Mouse (Mus musculus): Measurements from ENCODE around the gene F3. TPM values are rescaled to one million over a fixed set of nuclear protein-coding genes. Genes with fewer than 3 reads are reported as not detected.
A peak's percentile ranks its signal among the peaks of the same experiment; 100 is the strongest.

Gene F3
- polyA plus RNA-seq (2015; fragmentation: Nextera tagmentation; extraction: Ambion mirVana): 30.9 and 31.5 TPM in 2 replicates

DNA sequence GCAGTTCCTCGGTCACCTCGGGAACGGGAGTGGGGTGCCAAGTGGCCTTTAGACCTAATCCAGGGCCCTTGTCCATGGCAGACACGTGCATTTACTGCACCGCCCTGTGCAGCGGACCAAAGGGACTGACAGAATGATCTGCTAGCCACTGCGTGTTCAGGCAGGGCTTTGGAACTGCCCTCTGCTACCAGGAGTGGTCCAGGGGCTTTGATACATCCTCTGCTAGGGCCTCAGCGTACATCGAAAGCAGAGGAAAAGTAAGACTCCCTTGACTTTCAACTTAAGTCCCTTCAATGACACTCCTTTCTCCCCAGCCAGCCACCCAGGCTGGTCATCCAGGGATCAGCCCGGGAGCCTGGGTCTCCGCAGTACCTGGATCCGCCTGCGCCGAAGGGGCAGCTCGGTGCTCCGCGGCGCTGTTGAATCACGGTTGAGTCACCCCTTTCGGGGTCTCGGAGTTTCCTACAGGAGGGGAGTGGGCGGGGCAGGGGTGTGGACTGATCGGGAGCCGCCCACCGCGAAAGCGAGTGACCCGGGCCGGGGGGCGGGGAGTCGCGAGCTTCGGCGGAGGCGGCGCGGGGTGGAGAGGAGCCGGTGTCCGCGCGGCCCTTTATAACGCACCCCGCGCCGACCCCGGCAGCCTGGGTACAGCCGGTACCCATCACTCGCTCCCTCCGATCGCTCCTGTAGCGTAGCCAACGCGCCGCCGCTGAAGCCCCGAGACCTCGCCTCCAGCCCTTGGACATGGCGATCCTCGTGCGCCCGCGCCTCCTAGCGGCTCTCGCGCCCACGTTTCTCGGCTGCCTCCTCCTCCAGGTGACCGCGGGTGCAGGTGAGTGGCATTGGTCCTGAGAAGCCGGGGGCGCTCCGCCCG, at the start of gene F3:
Gene F3 (plus strand): TSS at position 567 of the 874 bp plus-strand sequence.
- peak; percentile 82 for ATAC-seq (ENCODE audit: insufficient read depth, low FRiP score, low read depth)
- H3K4me2 ChIP-seq: peak within 1 kb of the TSS; percentile 91
- H3K36me3 ChIP-seq: no peaks in the 10 kb centered on the region
- H3K27me3 ChIP-seq (replicated peaks): no peaks in the 10 kb centered on the region
- H3K4me3 ChIP-seq (replicated peaks): peak within 1 kb of the TSS; percentile 72
- WGBS: under 1% methylated on average over 70 of the region's 73 CpGs
- no peaks in the 10 kb centered on the region for H3K9me3 ChIP-seq
- H3K27ac ChIP-seq: peak within 1 kb of the TSS; percentile 72
- H3K9ac ChIP-seq: peak within 1 kb of the TSS; percentile 50
- H3K4me1 ChIP-seq: peaks cover 13% of the 10 kb centered on the region

GRCm38 (mm10) chr3:121678935-121679334, 44.4 kb upstream of the F3 start:
- Histone ChIP-seq H3K27me3 (replicated peaks) (no peaks in the 10 kb centered on the region), H3K4me1 (no peaks in the 10 kb centered on the region), H3K4me3 (replicated peaks) (no peak overlapping the region), H3K9me3 (no peaks in the 10 kb centered on the region), H3K9ac (no peak overlapping the region), H3K36me3 (no peaks in the 10 kb centered on the region), H3K4me2 (no peak overlapping the region), H3K27ac (no peak overlapping the region)
- no peak for ATAC-seq (ENCODE audit: insufficient read depth, low FRiP score, low read depth)
- 36% methylated on average over 4 of the region's 4 CpGs for WGBS

DNA sequence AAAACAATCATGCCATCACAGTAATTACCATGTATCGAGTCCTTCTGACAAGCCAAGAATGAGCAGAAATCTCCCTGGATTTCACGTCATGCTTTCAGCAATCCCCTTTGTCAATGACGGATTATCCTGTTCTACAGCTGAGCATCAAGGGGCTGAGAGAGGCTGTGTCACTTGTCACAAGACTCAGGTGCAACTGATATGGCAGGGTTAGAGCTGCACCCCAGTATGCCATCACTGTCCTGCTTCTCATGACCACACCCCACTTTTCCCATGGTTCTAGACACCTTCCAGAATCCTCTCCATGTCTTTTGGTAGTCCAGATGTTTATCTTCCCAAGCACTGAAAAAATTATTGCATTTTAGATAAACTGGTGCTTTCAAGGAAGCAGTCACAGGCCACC, 43.9 kb upstream of the F3 start:
- H3K36me3 ChIP-seq: no peaks in the 10 kb centered on the region
- no peaks in the 10 kb centered on the region for H3K27me3 ChIP-seq (replicated peaks)
- H3K4me2 ChIP-seq: no peak overlapping the region
- no peak for ATAC-seq (ENCODE audit: insufficient read depth, low FRiP score, low read depth)
- no peak overlapping the region for H3K27ac ChIP-seq
- WGBS: 60% methylated on average over 3 of the region's 3 CpGs
- no peak overlapping the region for H3K9ac ChIP-seq
- no peak overlapping the region for H3K4me3 ChIP-seq (replicated peaks)
- H3K4me1 ChIP-seq: no peaks in the 10 kb centered on the region
- no peaks in the 10 kb centered on the region for H3K9me3 ChIP-seq

DNA sequence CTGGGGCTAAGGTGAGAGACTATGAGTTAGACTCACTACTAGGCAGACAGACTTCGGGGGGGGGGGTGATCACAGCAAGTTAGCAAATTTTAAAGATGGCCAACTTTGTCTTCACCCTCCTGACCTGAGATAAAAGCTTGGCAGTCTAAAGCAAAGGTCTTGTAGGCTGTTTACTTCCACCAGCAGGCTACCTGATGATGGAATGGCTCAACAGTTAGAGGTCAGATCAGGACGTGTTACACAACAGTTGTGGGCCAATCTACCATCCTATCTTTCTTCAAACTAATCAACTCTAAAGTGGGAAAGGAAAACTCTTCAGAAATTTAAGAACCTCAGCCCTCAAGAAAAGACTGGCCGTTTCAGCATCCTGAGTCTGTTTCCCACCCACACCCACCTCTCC, 43.1 kb upstream of the F3 start:
- no peak overlapping the region for H3K27ac ChIP-seq

GRCm38 (mm10) chr3:121682439-121683411, 40.6 kb upstream of the F3 start:
- Histone ChIP-seq H3K9me3 (no peaks in the 10 kb centered on the region), H3K9ac (no peak overlapping the region), H3K4me3 (replicated peaks) (no peak overlapping the region), H3K4me2 (no peak overlapping the region), H3K27ac (no peak overlapping the region), H3K36me3 (no peaks in the 10 kb centered on the region), H3K27me3 (replicated peaks) (no peaks in the 10 kb centered on the region), H3K4me1 (no peaks in the 10 kb centered on the region)
- no peak for ATAC-seq (ENCODE audit: insufficient read depth, low FRiP score, low read depth)
- 72% methylated on average over 10 of the region's 10 CpGs for WGBS

More for the DNA sequence above, 43.1 kb upstream of the F3 start:
- no peak overlapping the region for H3K4me2 ChIP-seq
- H3K4me1 ChIP-seq: no peaks in the 10 kb centered on the region
- no peaks in the 10 kb centered on the region for H3K9me3 ChIP-seq
- no peak overlapping the region for H3K9ac ChIP-seq
- WGBS: 48% methylated on average over 3 of the region's 3 CpGs
- no peak for ATAC-seq (ENCODE audit: insufficient read depth, low FRiP score, low read depth)
- no peaks in the 10 kb centered on the region for H3K27me3 ChIP-seq (replicated peaks)
- no peak overlapping the region for H3K4me3 ChIP-seq (replicated peaks)
- no peaks in the 10 kb centered on the region for H3K36me3 ChIP-seq

DNA sequence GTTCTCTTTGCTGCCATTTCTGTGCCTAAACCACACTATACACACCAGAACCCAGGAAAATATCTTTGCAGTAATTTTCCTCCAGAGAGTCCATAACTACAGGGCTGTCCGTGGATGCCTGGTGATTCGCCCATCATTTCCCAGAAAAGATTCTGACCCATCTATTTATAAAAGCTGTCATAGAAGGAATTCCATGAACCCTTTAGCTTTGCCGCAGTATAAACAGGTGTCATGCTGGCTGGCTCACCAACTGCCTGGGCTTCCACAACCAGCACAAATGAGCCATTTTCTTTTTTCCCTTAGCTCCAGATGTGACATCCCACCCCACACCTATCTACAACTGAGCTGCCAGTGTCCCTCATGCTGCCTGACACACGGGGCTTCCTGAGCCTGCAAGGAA, 38.8 kb upstream of the F3 start:
- H3K4me2 ChIP-seq: no peak overlapping the region
- no peak overlapping the region for H3K4me3 ChIP-seq (replicated peaks)
- 35% methylated on average over 4 of the region's 4 CpGs for WGBS
- no peaks in the 10 kb centered on the region for H3K9me3 ChIP-seq
- no peaks in the 10 kb centered on the region for H3K36me3 ChIP-seq
- H3K27me3 ChIP-seq (replicated peaks): no peaks in the 10 kb centered on the region
- no peak for ATAC-seq (ENCODE audit: insufficient read depth, low FRiP score, low read depth)
- H3K27ac ChIP-seq: no peak overlapping the region
- H3K4me1 ChIP-seq: no peaks in the 10 kb centered on the region
- no peak overlapping the region for H3K9ac ChIP-seq

DNA sequence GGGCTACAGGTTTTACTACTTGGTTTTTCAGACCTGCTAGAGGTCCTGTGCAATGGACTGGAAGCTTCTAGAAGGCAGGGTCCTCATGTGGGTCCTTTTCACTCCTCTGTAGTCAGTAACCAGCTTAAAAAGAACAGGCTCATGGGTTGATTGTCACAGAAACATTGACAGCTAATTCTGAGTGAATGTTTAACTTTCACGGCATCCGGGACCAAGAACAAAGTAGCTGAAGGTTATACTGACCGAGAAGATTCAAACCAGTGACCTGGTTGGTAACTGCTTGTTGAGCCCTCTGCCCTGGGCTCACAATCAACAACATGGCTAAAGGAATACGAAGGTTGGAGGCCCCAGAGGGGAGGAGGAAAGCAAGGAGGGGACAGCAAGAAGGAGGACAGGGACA, 38.4 kb upstream of the F3 start:
- H3K9ac ChIP-seq: no peak overlapping the region
- no peak overlapping the region for H3K4me3 ChIP-seq (replicated peaks)
- 62% methylated on average over 4 of the region's 4 CpGs for WGBS
- H3K4me2 ChIP-seq: no peak overlapping the region
- no peak for ATAC-seq (ENCODE audit: insufficient read depth, low FRiP score, low read depth)
- H3K27ac ChIP-seq: no peak overlapping the region
- no peaks in the 10 kb centered on the region for H3K36me3 ChIP-seq
- no peaks in the 10 kb centered on the region for H3K4me1 ChIP-seq
- H3K27me3 ChIP-seq (replicated peaks): no peaks in the 10 kb centered on the region
- H3K9me3 ChIP-seq: no peaks in the 10 kb centered on the region

DNA sequence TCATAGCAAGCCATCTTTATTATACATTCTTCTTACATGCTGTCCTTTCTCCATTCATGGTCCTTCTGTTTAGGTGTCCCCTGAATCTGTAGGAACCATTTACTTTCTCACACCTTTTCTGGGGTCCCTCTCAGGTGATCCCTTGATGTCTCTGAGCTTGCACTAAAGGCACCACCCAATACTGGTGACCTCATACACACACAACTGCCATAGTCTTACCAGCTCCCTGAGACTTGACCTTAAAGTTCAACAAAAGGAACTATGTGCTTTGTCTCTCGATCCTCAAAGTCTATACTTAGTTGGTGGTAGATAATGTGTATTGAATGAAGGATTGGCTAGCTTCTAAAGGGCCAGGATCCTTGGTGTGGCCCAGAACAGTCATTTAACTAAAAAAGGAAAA, 37.4 kb upstream of the F3 start:
- H3K27me3 ChIP-seq (replicated peaks): no peaks in the 10 kb centered on the region
- no peak for ATAC-seq (ENCODE audit: insufficient read depth, low FRiP score, low read depth)
- WGBS: 61% methylated on average over 1 of the region's 1 CpGs
- H3K4me3 ChIP-seq (replicated peaks): no peak overlapping the region
- no peaks in the 10 kb centered on the region for H3K4me1 ChIP-seq
- H3K9me3 ChIP-seq: no peaks in the 10 kb centered on the region
- H3K9ac ChIP-seq: no peak overlapping the region
- H3K4me2 ChIP-seq: no peak overlapping the region
- H3K36me3 ChIP-seq: no peaks in the 10 kb centered on the region
- no peak overlapping the region for H3K27ac ChIP-seq

- Histone ChIP-seq H3K9ac (no peak overlapping the region), H3K36me3 (no peaks in the 10 kb centered on the region), H3K9me3 (no peaks in the 10 kb centered on the region), H3K27me3 (replicated peaks) (no peaks in the 10 kb centered on the region), H3K4me1 (no peaks in the 10 kb centered on the region), H3K4me3 (replicated peaks) (no peak overlapping the region), H3K27ac (no peak overlapping the region), H3K4me2 (no peak overlapping the region)
- 79% methylated on average over 4 of the region's 4 CpGs for WGBS
- ATAC-seq (ENCODE audit: insufficient read depth, low FRiP score, low read depth): no peak
Observed at GRCm38 (mm10) chr3:121686408-121686911, 36.9 kb upstream of the F3 start.

DNA sequence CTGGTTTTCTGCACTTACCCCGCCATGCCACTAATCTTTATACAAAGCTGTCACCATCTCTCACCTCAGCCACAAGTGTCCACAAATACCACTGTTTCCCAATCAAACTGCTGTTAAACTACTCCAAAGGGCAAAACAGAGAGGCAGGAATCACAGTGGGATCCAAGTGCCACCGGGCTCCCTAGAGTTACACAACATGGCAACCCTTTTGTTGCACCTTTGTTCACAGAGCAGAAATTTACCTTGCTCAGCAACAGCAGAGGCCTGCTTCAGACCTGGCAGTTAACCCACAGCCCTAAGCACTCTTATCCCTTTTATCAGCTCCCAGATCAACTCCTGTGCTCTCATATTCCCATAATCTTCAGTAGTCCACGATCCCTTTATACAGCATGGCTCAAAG, 35.6 kb upstream of the F3 start:
- ATAC-seq (ENCODE audit: insufficient read depth, low FRiP score, low read depth): no peak
- H3K9me3 ChIP-seq: no peaks in the 10 kb centered on the region
- H3K27me3 ChIP-seq (replicated peaks): no peaks in the 10 kb centered on the region
- H3K36me3 ChIP-seq: no peaks in the 10 kb centered on the region
- H3K4me2 ChIP-seq: no peak overlapping the region
- H3K9ac ChIP-seq: no peak overlapping the region
- H3K4me1 ChIP-seq: no peaks in the 10 kb centered on the region
- H3K27ac ChIP-seq: no peak overlapping the region
- 95% methylated on average over 3 of the region's 3 CpGs for WGBS
- no peak overlapping the region for H3K4me3 ChIP-seq (replicated peaks)

DNA sequence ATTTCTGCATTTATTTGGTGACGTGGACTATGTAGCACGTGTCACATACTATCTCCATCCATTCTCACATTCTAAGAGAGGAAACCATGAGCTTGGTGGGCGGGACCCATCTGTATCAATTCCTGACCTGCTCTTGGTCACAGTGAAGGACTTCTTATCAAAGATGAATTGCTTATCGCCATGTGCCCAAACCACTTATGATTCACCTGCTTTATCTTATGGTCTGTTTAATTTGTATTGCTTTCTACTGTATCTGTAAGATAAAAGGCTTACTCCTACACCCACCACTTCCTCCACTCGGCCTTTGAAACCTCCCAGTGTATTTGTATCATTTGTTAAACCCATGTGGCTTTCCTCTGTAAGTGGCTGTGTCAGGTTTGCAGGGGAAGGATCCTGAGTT, 34.3 kb upstream of the F3 start:
- ATAC-seq (ENCODE audit: insufficient read depth, low FRiP score, low read depth): no peak
- no peak overlapping the region for H3K9ac ChIP-seq
- H3K4me3 ChIP-seq (replicated peaks): no peak overlapping the region
- H3K27me3 ChIP-seq (replicated peaks): no peaks in the 10 kb centered on the region
- no peaks in the 10 kb centered on the region for H3K36me3 ChIP-seq
- H3K4me1 ChIP-seq: no peaks in the 10 kb centered on the region
- H3K27ac ChIP-seq: no peak overlapping the region
- WGBS: 61% methylated on average over 5 of the region's 5 CpGs
- no peak overlapping the region for H3K4me2 ChIP-seq
- no peaks in the 10 kb centered on the region for H3K9me3 ChIP-seq

GRCm38 (mm10) chr3:121689697-121690096, 33.6 kb upstream of the F3 start:
- Histone ChIP-seq H3K9me3 (no peaks in the 10 kb centered on the region), H3K4me1 (no peaks in the 10 kb centered on the region), H3K27ac (no peak overlapping the region), H3K36me3 (no peaks in the 10 kb centered on the region), H3K4me3 (replicated peaks) (no peak overlapping the region), H3K4me2 (no peak overlapping the region), H3K9ac (no peak overlapping the region), H3K27me3 (replicated peaks) (no peaks in the 10 kb centered on the region)
- 84% methylated on average over 3 of the region's 3 CpGs for WGBS
- no peak for ATAC-seq (ENCODE audit: insufficient read depth, low FRiP score, low read depth)
